Mouse (Mus musculus) adrenal gland, postnatal 36 days (tissue): ENCODE data around the gene Myl4. TPM values are rescaled to one million over a fixed set of nuclear protein-coding genes. Genes with fewer than 3 reads are reported as not detected.

Source experiments
- DNase-seq, 2 experiments: peaks; one replicate each; pipeline ENCODE4 v3.0.0; 2021; ENCODE audit warnings: mixed read lengths in 1 of 2
- total RNA-seq, 2 experiments: library from RNA; stranded (reverse); gene quantifications; 2 replicates each; pipeline ENCODE4 v1.2.3; 2021

The Myl4 gene
- total RNA-seq, 2 experiments from 2014 or later = 3.1 to 3.4 TPM

- peak; percentile 73 for DNase-seq
Observed at GRCm38 (mm10) chr11:104571373-104571772, 20.9 kb downstream of the Myl4 start.

- no peak for DNase-seq
Observed at GRCm38 (mm10) chr11:104572091-104572490, 21.6 kb downstream of the Myl4 start.

GRCm38 (mm10) chr11:104572566-104572965 is 22.1 kb downstream of the Myl4 start:
- DNase-seq = no peak

GRCm38 (mm10) chr11:104576772-104577612 is 26.5 kb downstream of the Myl4 start:
- DNase-seq = no peak

GRCm38 (mm10) chr11:104578074-104578473 is 27.6 kb downstream of the Myl4 start:
- no peak for DNase-seq

- DNase-seq = no peak
Observed at GRCm38 (mm10) chr11:104579084-104579483, 28.6 kb downstream of the Myl4 start.

GRCm38 (mm10) chr11:104579575-104579974 is 29.1 kb downstream of the Myl4 start:
- no peak for DNase-seq

GRCm38 (mm10) chr11:104580091-104580490 is 29.6 kb downstream of the Myl4 start:
- no peak for DNase-seq

- DNase-seq = no peak
Observed at GRCm38 (mm10) chr11:104580606-104581005, 30.1 kb downstream of the Myl4 start.

- no peak for DNase-seq
Observed at GRCm38 (mm10) chr11:104581446-104582307, 31.2 kb downstream of the Myl4 start.

- no peak for DNase-seq
Observed at GRCm38 (mm10) chr11:104582308-104582606, 31.8 kb downstream of the Myl4 start.

- no peak for DNase-seq
Observed at GRCm38 (mm10) chr11:104582630-104583364, 32.3 kb downstream of the Myl4 start.

- no peak for DNase-seq
Observed at GRCm38 (mm10) chr11:104585495-104585894, 35.0 kb downstream of the Myl4 start.

- DNase-seq = no peak
Observed at GRCm38 (mm10) chr11:104587904-104588303, 37.4 kb downstream of the Myl4 start.

- no peak for DNase-seq
Observed at GRCm38 (mm10) chr11:104588513-104588912, 38.0 kb downstream of the Myl4 start.

GRCm38 (mm10) chr11:104589570-104589969 is 39.1 kb downstream of the Myl4 start:
- no peak for DNase-seq

- DNase-seq = peak; percentile 71 to 79
Observed at GRCm38 (mm10) chr11:104590148-104590547, 39.7 kb downstream of the Myl4 start.

GRCm38 (mm10) chr11:104592066-104592835 is 41.8 kb downstream of the Myl4 start:
- DNase-seq = no peak

GRCm38 (mm10) chr11:104596365-104596764 is 45.9 kb downstream of the Myl4 start:
- peak in 1 of 2 experiments; percentile 22 for DNase-seq

- no peak for DNase-seq
Observed at GRCm38 (mm10) chr11:104599265-104599945, 48.9 kb downstream of the Myl4 start.

GRCm38 (mm10) chr11:104600675-104601074 is 50.2 kb downstream of the Myl4 start:
- DNase-seq = no peak
